In the genomic region with DNA sequence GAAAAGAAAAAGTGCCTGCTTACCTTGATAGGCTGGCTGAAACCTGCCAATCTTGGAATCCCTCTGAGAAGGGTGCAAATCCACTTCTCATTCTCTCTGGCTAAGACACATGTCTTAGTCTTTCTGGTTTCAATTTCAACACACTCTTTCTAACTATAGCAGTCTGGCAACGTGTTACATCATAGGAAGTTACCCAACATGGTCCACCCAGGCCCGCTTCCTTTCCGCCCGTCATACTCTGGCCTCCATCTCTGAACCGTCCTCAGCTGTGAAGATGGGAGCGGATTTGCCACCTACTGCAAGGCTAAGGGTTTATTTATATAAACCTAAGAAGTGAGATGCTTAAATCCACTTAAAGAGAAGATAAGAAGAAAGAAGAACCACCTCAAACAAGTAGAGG, we compare ENCODE assay signal across 1 mouse cellular context.
TF ChIP-seq lines count a peak whose summit lies in the region.

No protein-coding gene starts in this region.

TF ChIP-seq in CH12.LX, 34 proteins besides CTCF, POLR2A, EP300 and RAD21 (continued from another document):
- TF ChIP-seq ZC3H11A (IDR thresholded peaks at IDR 0.05; ENCODE audit: low read depth, low read length) (no peak), JUN (IDR thresholded peaks at IDR 0.05; ENCODE audit: insufficient read depth, low read depth, low read length) (peak; percentile 39; the same call in 1 of the 2 replicates), MYC (IDR thresholded peaks at IDR 0.05; ENCODE audit: low read depth, low read length) (peak; percentile 96), MXI1 (IDR thresholded peaks at IDR 0.05; ENCODE audit: low read depth, low read length) (peak; percentile 79), SIN3A (IDR thresholded peaks at IDR 0.05; ENCODE audit: low read length) (peak; percentile 77; the same call in 1 of the 2 replicates), ZMIZ1 (IDR thresholded peaks at IDR 0.05; ENCODE audit: low read depth, low read length) (0 out of 2 replicates have a peak, but pooled peaks have one; percentile 54), CHD2 (IDR thresholded peaks at IDR 0.05; ENCODE audit: low read length) (no peak), MAX (IDR thresholded peaks at IDR 0.05; ENCODE audit: low read length) (peak; percentile 78), SMC3 (IDR thresholded peaks at IDR 0.05; ENCODE audit: low read depth, low read length) (no peak), UBTF (IDR thresholded peaks at IDR 0.05; ENCODE audit: low read depth, low read length) (0 out of 2 replicates have a peak, but pooled peaks have one; percentile 22), TBP (conservative IDR thresholded peaks at IDR 0.05; ENCODE audit: low read depth, low read length) (no peak; the same call in 1 of the 2 replicates), HCFC1 (IDR thresholded peaks at IDR 0.05; ENCODE audit: low read depth, low read length) (peak; percentile 78), MAFK (IDR thresholded peaks at IDR 0.05; ENCODE audit: insufficient replicate concordance, low read length) (no peak)
